12 mouse cellular contexts compared by ENCODE assay signal in genomic region chr2:128430776-128431291, GRCm38 (mm10).
DNase-seq lines count a peak whose midpoint lies in the region; ATAC-seq lines count a peak whose summit lies in the region.
"Had no signal": no experiment of that assay in that cellular context is flagged by ENCODE, and none has a peak within 500 bp of the region (broad histone marks: within the 10 kb centered on the region; RNA-seq: fewer than 3 reads in every experiment).

No protein-coding gene starts in this region.

- H3K4me2 ChIP-seq in heart, embryonic 14.5 days (ENCODE audit: low read length), result no peak overlapping the region
- no peak overlapping the region for H3K4me2 ChIP-seq in midbrain, embryonic 11.5 days
- H3K4me2 ChIP-seq in midbrain, embryonic 14.5 days (ENCODE audit: low read length), result no peak overlapping the region
- no peak overlapping the region for H3K4me2 ChIP-seq in embryonic facial prominence, embryonic 13.5 days
- H3K4me2 ChIP-seq: forebrain, embryonic 12.5 days had no signal

- H3K4me3 ChIP-seq in heart, embryonic 14.5 days (ENCODE audit: control insufficient read depth in 1 of 2, insufficient read depth in 1 of 2, low read depth in 1 of 2, low read length in 2 of 2), result no peak overlapping the region
- H3K4me3 ChIP-seq in midbrain, embryonic 11.5 days (ENCODE audit: low read depth, low read length), result no peak overlapping the region
- H3K4me3 ChIP-seq in midbrain, embryonic 14.5 days (replicated peaks; ENCODE audit: low read depth, low read length), result no peak overlapping the region
- H3K4me3 ChIP-seq in embryonic facial prominence, embryonic 13.5 days, result no peak overlapping the region
- H3K4me3 ChIP-seq: forebrain, embryonic 12.5 days had no signal

- 65% methylated on average over 9 of the region's 9 CpGs for WGBS in heart, embryonic 14.5 days
- 60% methylated on average over 9 of the region's 9 CpGs for WGBS in midbrain, embryonic 11.5 days
- WGBS in midbrain, embryonic 14.5 days, result 56% methylated on average over 9 of the region's 9 CpGs
- 36% methylated on average over 9 of the region's 9 CpGs for WGBS in embryonic facial prominence, embryonic 13.5 days

- H3K27me3 ChIP-seq in heart, embryonic 14.5 days (ENCODE audit: control insufficient read depth, insufficient read depth, low read length), result no peaks in the 10 kb centered on the region
- no peaks in the 10 kb centered on the region for H3K27me3 ChIP-seq in midbrain, embryonic 11.5 days (ENCODE audit: control insufficient read depth, insufficient read depth, low read length)
- no peaks in the 10 kb centered on the region for H3K27me3 ChIP-seq in midbrain, embryonic 14.5 days (ENCODE audit: control insufficient read depth, insufficient read depth, low read length)
- no peaks in the 10 kb centered on the region for H3K27me3 ChIP-seq in embryonic facial prominence, embryonic 13.5 days

- DNase-seq in heart, adult 18-20 months, result no peak
- peak; percentile 78 for DNase-seq in midbrain, embryonic 11.5 days (ENCODE audit: low spot score, missing footprints)
- no peak for DNase-seq in midbrain, embryonic 14.5 days
- no peak for DNase-seq in natural killer cell, adult 2 months (ENCODE audit: low spot score in 2 of 2)
- DNase-seq in kidney, postnatal 10 days, result no peak
- DNase-seq: adrenal gland, postnatal 36 days; heart, postnatal 36 days; kidney, postnatal 4 days had no signal

- no peaks in the 10 kb centered on the region for H3K9me3 ChIP-seq in heart, embryonic 14.5 days (ENCODE audit: control insufficient read depth, low read length)
- no peaks in the 10 kb centered on the region for H3K9me3 ChIP-seq in midbrain, embryonic 11.5 days (ENCODE audit: control insufficient read depth, low read length)
- H3K9me3 ChIP-seq in midbrain, embryonic 14.5 days (ENCODE audit: control insufficient read depth, low read length), result no peaks in the 10 kb centered on the region
- no peaks in the 10 kb centered on the region for H3K9me3 ChIP-seq in embryonic facial prominence, embryonic 13.5 days
- H3K9me3 ChIP-seq: forebrain, embryonic 12.5 days had no signal

- H3K27ac ChIP-seq in heart, embryonic 14.5 days (replicated peaks in 1 of 2; ENCODE audit: control insufficient read depth in 1 of 2, insufficient read depth in 1 of 2, low read depth in 2 of 2, low read length in 2 of 2), result peak overlapping the region; percentile 23 to 50; a peak in 3 of 4 replicates
- H3K27ac ChIP-seq in midbrain, embryonic 11.5 days (ENCODE audit: low read depth, low read length), result no peak overlapping the region
- H3K27ac ChIP-seq in midbrain, embryonic 14.5 days (replicated peaks; ENCODE audit: low read depth, low read length), result no peak overlapping the region
- peak overlapping the region; percentile 11; the same call in 1 of the 2 replicates for H3K27ac ChIP-seq in embryonic facial prominence, embryonic 13.5 days
- H3K27ac ChIP-seq: forebrain, embryonic 12.5 days had no signal

- H3K4me1 ChIP-seq in heart, embryonic 14.5 days (ENCODE audit: control insufficient read depth in 2 of 2, insufficient read depth in 2 of 2, low read length in 2 of 2), result peaks cover 21 to 23% of the 10 kb centered on the region in 2 experiments
- no peaks in the 10 kb centered on the region for H3K4me1 ChIP-seq in midbrain, embryonic 11.5 days (ENCODE audit: control insufficient read depth, insufficient read depth, low read length)
- H3K4me1 ChIP-seq in midbrain, embryonic 14.5 days (ENCODE audit: control insufficient read depth, insufficient read depth, low read length), result no peaks in the 10 kb centered on the region
- peaks cover 40% of the 10 kb centered on the region for H3K4me1 ChIP-seq in embryonic facial prominence, embryonic 13.5 days

- no peaks in the 10 kb centered on the region for H3K36me3 ChIP-seq in heart, embryonic 14.5 days (ENCODE audit: control insufficient read depth, insufficient read depth, low read length)
- H3K36me3 ChIP-seq in midbrain, embryonic 11.5 days (ENCODE audit: control insufficient read depth, insufficient read depth, low read length), result no peaks in the 10 kb centered on the region
- H3K36me3 ChIP-seq in midbrain, embryonic 14.5 days (ENCODE audit: control insufficient read depth, insufficient read depth, low read length), result no peaks in the 10 kb centered on the region
- no peaks in the 10 kb centered on the region for H3K36me3 ChIP-seq in embryonic facial prominence, embryonic 13.5 days
- H3K36me3 ChIP-seq: forebrain, embryonic 12.5 days had no signal

- no peak for ATAC-seq in heart, embryonic 14.5 days (ENCODE audit: insufficient number of reproducible peaks, insufficient read depth, low FRiP score, low read depth)
- no peak for ATAC-seq in midbrain, embryonic 11.5 days (ENCODE audit: low FRiP score)
- ATAC-seq in midbrain, embryonic 14.5 days (ENCODE audit: low FRiP score, low TSS enrichment), result no peak
- no peak for ATAC-seq in embryonic facial prominence, embryonic 13.5 days (ENCODE audit: insufficient number of reproducible peaks, insufficient read depth, low FRiP score, low TSS enrichment, low read depth)
- ATAC-seq: intestine, embryonic 16.5 days had no signal

- no peak overlapping the region for H3K9ac ChIP-seq in heart, embryonic 14.5 days (ENCODE audit: low read length)
- no peak overlapping the region for H3K9ac ChIP-seq in midbrain, embryonic 11.5 days (ENCODE audit: low read length)
- no peak overlapping the region for H3K9ac ChIP-seq in midbrain, embryonic 14.5 days (replicated peaks; ENCODE audit: low read length)
- no peak overlapping the region for H3K9ac ChIP-seq in embryonic facial prominence, embryonic 13.5 days
- H3K9ac ChIP-seq: forebrain, embryonic 12.5 days had no signal

Comparison
In these comparisons a context has a peak if more than half of its experiments do, and no peak if none do; other contexts are left out.
1. H3K27ac ChIP-seq: peak in heart, embryonic 14.5 days (2 of 2) and embryonic facial prominence, embryonic 13.5 days (single experiment); none in midbrain, embryonic 11.5 days (single experiment) and midbrain, embryonic 14.5 days (single experiment).